Mouse (Mus musculus): ENCODE data around the gene Numbl. TPM values are rescaled to one million over a fixed set of nuclear protein-coding genes. Genes with fewer than 3 reads are reported as not detected.
A peak's percentile ranks its signal among the peaks of the same experiment; 100 is the strongest.

The Numbl gene
- polyA plus RNA-seq, 1 experiment, result 10.7 TPM

- DNase-seq, result no peak
- no peaks in the 10 kb centered on the region for H3K36me3 ChIP-seq (ENCODE audit: control insufficient read depth, insufficient read depth, low read length)
- H3K4me3 ChIP-seq (ENCODE audit: control insufficient read depth, insufficient read depth, low read length), result no peak overlapping the region
Observed at GRCm38 (mm10) chr7:27224877-27225575, 33.2 kb upstream of the Numbl start.

GRCm38 (mm10) chr7:27227276-27227675, 31.0 kb upstream of the Numbl start:
- no peak for DNase-seq
- WGBS, result 76% methylated on average over 9 of the region's 9 CpGs
- no peaks in the 10 kb centered on the region for H3K27me3 ChIP-seq (ENCODE audit: control insufficient read depth, insufficient read depth, low read length)
- peak overlapping the region; percentile 65 for H3K4me3 ChIP-seq (ENCODE audit: control insufficient read depth, insufficient read depth, low read length)
- TF ChIP-seq CTCF (IDR thresholded peaks at IDR 0.05; ENCODE audit: borderline replicate concordance, control insufficient read depth, extremely low read depth, insufficient read depth, low read length, poor library complexity) (no peak), POLR2A (IDR thresholded peaks at IDR 0.05; ENCODE audit: control insufficient read depth, extremely low read depth, insufficient read depth, low read length, poor library complexity) (no peak)
- no peak overlapping the region for H3K27ac ChIP-seq (ENCODE audit: control insufficient read depth, insufficient read depth, low read length)
- H3K36me3 ChIP-seq (ENCODE audit: control insufficient read depth, insufficient read depth, low read length), result no peaks in the 10 kb centered on the region
- peaks cover 32% of the 10 kb centered on the region for H3K4me1 ChIP-seq (replicated peaks; ENCODE audit: control insufficient read depth, insufficient read depth, low read length)

More at GRCm38 (mm10) chr7:27224877-27225575, 33.2 kb upstream of the Numbl start:
- Histone ChIP-seq H3K4me1 (replicated peaks; ENCODE audit: control insufficient read depth, insufficient read depth, low read length) (peaks cover 32% of the 10 kb centered on the region), H3K27ac (ENCODE audit: control insufficient read depth, insufficient read depth, low read length) (no peak overlapping the region), H3K27me3 (ENCODE audit: control insufficient read depth, insufficient read depth, low read length) (no peaks in the 10 kb centered on the region)
- TF ChIP-seq CTCF (IDR thresholded peaks at IDR 0.05; ENCODE audit: borderline replicate concordance, control insufficient read depth, extremely low read depth, insufficient read depth, low read length, poor library complexity) (no peak), POLR2A (IDR thresholded peaks at IDR 0.05; ENCODE audit: control insufficient read depth, extremely low read depth, insufficient read depth, low read length, poor library complexity) (no peak)
- 87% methylated on average over 11 of the region's 11 CpGs for WGBS

- Histone ChIP-seq H3K27me3 (ENCODE audit: control insufficient read depth, insufficient read depth, low read length) (no peaks in the 10 kb centered on the region), H3K27ac (ENCODE audit: control insufficient read depth, insufficient read depth, low read length) (no peak overlapping the region), H3K36me3 (ENCODE audit: control insufficient read depth, insufficient read depth, low read length) (no peaks in the 10 kb centered on the region), H3K4me3 (ENCODE audit: control insufficient read depth, insufficient read depth, low read length) (peak overlapping the region; percentile 65), H3K4me1 (replicated peaks; ENCODE audit: control insufficient read depth, insufficient read depth, low read length) (peaks cover 36% of the 10 kb centered on the region)
- 19% methylated on average over 10 of the region's 10 CpGs for WGBS
- TF ChIP-seq POLR2A (IDR thresholded peaks at IDR 0.05; ENCODE audit: control insufficient read depth, extremely low read depth, insufficient read depth, low read length, poor library complexity) (no peak), CTCF (IDR thresholded peaks at IDR 0.05; ENCODE audit: borderline replicate concordance, control insufficient read depth, extremely low read depth, insufficient read depth, low read length, poor library complexity) (no peak)
- peak; percentile 7 for DNase-seq
Observed at GRCm38 (mm10) chr7:27227676-27228075, 30.6 kb upstream of the Numbl start.

- Histone ChIP-seq H3K27ac (ENCODE audit: control insufficient read depth, insufficient read depth, low read length) (peak within 1 kb of the TSS; percentile 44), H3K4me1 (replicated peaks; ENCODE audit: control insufficient read depth, insufficient read depth, low read length) (peaks cover 37% of the 10 kb centered on the region), H3K36me3 (ENCODE audit: control insufficient read depth, insufficient read depth, low read length) (no peaks in the 10 kb centered on the region), H3K4me3 (ENCODE audit: control insufficient read depth, insufficient read depth, low read length) (peak within 1 kb of the TSS; percentile 65), H3K27me3 (ENCODE audit: control insufficient read depth, insufficient read depth, low read length) (no peaks in the 10 kb centered on the region)
- under 1% methylated on average over 49 of the region's 49 CpGs for WGBS
- TF ChIP-seq CTCF (IDR thresholded peaks at IDR 0.05; ENCODE audit: borderline replicate concordance, control insufficient read depth, extremely low read depth, insufficient read depth, low read length, poor library complexity) (no peak), POLR2A (IDR thresholded peaks at IDR 0.05; ENCODE audit: control insufficient read depth, extremely low read depth, insufficient read depth, low read length, poor library complexity) (peak; percentile 88)
- peak; percentile 91 for DNase-seq
Observed at GRCm38 (mm10) chr7:27228281-27228821, 29.9 kb upstream of the Numbl start, which contains the start of gene Itpkc. Gene Itpkc (minus strand): TSS chr7:27228661.

GRCm38 (mm10) chr7:27228865-27229264, 29.4 kb upstream of the Numbl start:
- Histone ChIP-seq H3K36me3 (ENCODE audit: control insufficient read depth, insufficient read depth, low read length) (no peaks in the 10 kb centered on the region), H3K27me3 (ENCODE audit: control insufficient read depth, insufficient read depth, low read length) (no peaks in the 10 kb centered on the region), H3K4me3 (ENCODE audit: control insufficient read depth, insufficient read depth, low read length) (peak overlapping the region; percentile 65), H3K4me1 (replicated peaks; ENCODE audit: control insufficient read depth, insufficient read depth, low read length) (peaks cover 42% of the 10 kb centered on the region), H3K27ac (ENCODE audit: control insufficient read depth, insufficient read depth, low read length) (peak overlapping the region; percentile 44)
- DNase-seq, result no peak
- TF ChIP-seq POLR2A (IDR thresholded peaks at IDR 0.05; ENCODE audit: control insufficient read depth, extremely low read depth, insufficient read depth, low read length, poor library complexity) (no peak), CTCF (IDR thresholded peaks at IDR 0.05; ENCODE audit: borderline replicate concordance, control insufficient read depth, extremely low read depth, insufficient read depth, low read length, poor library complexity) (no peak)
- 20% methylated on average over 6 of the region's 6 CpGs for WGBS

GRCm38 (mm10) chr7:27230781-27231180, 27.5 kb upstream of the Numbl start:
- peaks cover 33% of the 10 kb centered on the region for H3K4me1 ChIP-seq (replicated peaks; ENCODE audit: control insufficient read depth, insufficient read depth, low read length)
- WGBS, result 80% methylated on average over 4 of the region's 4 CpGs
- H3K27me3 ChIP-seq (ENCODE audit: control insufficient read depth, insufficient read depth, low read length), result no peaks in the 10 kb centered on the region
- H3K27ac ChIP-seq (ENCODE audit: control insufficient read depth, insufficient read depth, low read length), result no peak overlapping the region
- H3K36me3 ChIP-seq (ENCODE audit: control insufficient read depth, insufficient read depth, low read length), result no peaks in the 10 kb centered on the region
- DNase-seq, result no peak
- no peak for TF ChIP-seq POLR2A (IDR thresholded peaks at IDR 0.05; ENCODE audit: control insufficient read depth, extremely low read depth, insufficient read depth, low read length, poor library complexity)
- TF ChIP-seq CTCF (IDR thresholded peaks at IDR 0.05; ENCODE audit: borderline replicate concordance, control insufficient read depth, extremely low read depth, insufficient read depth, low read length, poor library complexity), result no peak
- H3K4me3 ChIP-seq (ENCODE audit: control insufficient read depth, insufficient read depth, low read length), result no peak overlapping the region

All from thymus, adult 2 months (tissue).